Mouse (Mus musculus) cerebellum, postnatal 14 days (tissue): Measurements from ENCODE around the gene Phlpp1.

Source experiments
- DNase-seq, 2 experiments: peaks; one replicate each; pipeline ENCODE4 v3.0.0; 2021; ENCODE audit warnings: mixed read lengths in 2 of 2

Phlpp1 gene

GRCm38 (mm10) chr1:106171241-106172220 is at the start of gene Phlpp1:
Gene Phlpp1 (plus strand): TSS chr1:106171752.
- peak; percentile 100 for DNase-seq

GRCm38 (mm10) chr1:106126601-106127000 is 45.0 kb upstream of the Phlpp1 start:
- no peak for DNase-seq

DNA sequence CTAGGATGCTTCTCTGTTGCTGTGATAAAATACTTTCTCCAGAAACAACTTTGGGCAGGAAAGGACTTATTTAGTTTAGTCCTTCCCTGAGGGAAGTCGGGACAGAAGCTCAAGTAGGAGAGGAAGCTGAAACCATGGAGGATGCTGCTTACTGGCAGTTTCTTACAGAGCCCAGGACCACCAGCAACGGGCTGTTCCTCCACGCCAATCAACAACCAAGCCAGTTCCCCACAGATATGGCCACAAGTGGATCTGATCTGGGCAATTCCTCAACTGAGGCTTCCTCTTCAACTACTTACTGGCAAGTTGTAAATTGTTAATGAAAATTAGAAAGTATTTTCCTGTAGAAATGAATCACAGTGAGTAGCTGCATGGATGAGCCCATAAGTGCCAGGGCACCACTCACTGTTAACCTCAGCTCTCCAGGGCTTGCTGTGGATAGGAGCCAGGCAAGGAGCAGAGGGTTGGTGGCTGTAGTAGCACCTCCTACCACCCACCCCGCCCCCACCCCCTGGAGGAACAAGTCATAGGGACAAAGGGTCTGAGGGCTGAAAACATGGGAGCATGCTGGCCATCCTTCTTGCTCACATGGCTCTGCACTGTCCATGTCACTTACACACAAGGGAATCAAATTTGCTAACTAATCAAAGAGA is 39.7 kb upstream of the Phlpp1 start:
- no peak for DNase-seq

GRCm38 (mm10) chr1:106132350-106132700 is 39.2 kb upstream of the Phlpp1 start:
- DNase-seq, result no peak

- DNase-seq, result no peak
Observed at GRCm38 (mm10) chr1:106138691-106139090, 32.9 kb upstream of the Phlpp1 start.

- DNase-seq, result no peak
Observed at GRCm38 (mm10) chr1:106139137-106139536, 32.4 kb upstream of the Phlpp1 start.

DNA sequence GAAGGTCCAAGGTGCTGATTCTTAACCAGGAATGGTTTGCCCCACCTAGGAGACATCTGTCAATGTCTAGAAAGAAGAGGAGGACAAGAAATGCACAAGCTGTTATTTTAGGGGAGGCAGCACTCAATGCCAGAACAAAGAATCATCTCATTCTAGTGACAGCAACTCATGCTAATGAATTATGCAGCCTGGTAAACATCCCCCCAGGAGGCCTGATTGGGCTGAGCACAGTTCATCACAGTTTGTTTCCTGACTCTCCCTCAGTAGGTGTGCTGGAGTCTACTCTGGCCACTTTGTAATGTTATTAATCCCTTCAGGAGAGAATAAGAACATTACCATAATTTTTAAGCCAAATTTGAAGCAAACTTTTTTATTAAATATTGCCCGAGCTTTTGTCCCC is 29.5 kb upstream of the Phlpp1 start:
- DNase-seq, result no peak

DNA sequence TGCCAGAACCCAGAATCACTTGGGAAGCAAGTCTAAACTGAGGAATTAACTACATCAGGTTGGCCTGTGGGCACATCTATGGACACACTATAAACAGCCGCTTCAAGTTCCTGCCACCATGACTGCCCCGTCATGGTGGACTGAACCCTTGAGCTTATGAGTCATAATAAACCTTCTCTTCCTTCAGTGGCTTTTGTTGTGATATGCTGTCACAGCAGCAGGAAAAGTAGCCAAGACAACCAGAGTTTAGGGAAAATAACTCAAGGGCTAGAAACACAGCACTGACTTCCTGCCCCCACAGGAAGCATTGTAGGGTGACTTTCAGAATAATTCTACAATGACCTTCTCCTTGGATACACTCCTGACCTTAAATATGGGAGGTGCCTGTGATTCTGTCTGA is 27.0 kb upstream of the Phlpp1 start:
- no peak for DNase-seq

- no peak for DNase-seq
Observed at GRCm38 (mm10) chr1:106145055-106145454, 26.5 kb upstream of the Phlpp1 start.

DNA sequence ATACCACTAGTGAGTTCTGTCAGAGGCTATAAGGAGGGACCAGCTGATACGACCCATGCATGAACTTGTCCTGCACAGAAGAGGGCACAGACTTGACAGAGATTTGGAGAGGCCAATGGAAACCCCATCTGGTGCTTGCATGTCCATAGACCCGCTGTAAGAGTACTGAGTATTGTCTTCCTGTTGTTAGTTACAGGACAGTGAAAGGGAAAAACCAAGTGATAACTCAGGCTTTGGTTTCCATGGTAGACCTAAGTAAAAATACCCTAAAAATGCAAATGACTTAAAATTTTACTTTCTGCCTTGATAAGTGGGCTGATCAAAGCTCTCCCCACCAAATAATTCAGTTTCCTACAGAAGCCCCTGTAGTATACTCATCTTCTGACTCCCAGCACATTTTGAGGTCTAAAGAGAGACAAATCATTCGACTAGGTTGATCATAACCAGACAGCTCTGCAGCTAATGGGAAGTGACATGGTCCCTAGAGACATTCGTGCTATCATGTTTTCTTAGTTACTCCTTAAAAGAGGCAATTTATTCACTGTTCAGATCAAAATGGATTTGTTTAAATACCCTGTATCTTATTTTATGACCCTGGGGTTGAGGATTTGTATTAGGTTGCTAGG is 25.9 kb upstream of the Phlpp1 start:
- no peak for DNase-seq

DNA sequence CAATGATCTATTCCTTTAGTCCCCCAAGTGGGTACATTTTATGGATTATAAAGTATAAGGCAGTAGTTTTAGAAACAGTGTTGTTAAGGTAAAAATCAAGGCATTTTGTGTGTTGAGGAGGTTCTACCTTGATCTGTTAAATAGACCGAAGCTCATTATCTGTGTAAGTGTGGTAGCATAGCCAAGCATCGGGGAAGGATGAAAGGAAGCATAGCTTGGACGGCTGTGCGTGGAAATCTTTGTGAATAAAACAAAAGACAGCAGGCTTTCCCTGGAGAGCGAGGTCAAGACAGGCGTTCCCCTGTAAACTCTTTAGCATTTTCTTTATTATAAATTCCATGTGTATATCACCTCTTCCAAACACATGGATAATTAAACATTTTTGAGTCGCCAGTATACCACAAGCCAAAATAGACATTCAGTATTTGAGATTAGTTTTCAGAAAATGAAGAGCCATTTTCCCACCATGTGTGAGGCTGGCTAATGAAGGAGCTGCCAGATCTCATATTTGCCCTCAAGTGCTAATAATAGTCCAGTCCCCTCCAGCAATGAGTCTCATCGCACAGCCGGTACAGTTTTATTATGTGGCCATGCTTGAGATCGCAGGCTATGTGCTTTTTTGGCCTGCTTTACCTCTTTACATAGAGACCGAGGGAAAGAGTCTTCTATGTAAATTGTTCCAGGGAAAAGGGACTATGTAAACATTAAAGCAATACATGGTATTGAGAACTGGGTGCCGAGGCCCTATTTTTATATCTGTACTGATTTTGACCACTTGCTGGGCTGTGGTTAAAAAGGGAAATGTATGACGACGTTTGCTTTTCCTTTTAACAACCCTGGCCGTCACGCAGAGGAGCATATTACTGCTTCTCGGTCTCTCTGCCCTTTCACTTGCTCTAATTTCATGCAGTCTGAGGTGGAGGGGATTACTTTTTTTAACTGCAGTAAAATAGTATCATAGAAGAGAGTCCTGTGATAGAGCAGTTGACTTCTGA is 22.9 kb upstream of the Phlpp1 start:
- peak; percentile 38 to 48 for DNase-seq

DNA sequence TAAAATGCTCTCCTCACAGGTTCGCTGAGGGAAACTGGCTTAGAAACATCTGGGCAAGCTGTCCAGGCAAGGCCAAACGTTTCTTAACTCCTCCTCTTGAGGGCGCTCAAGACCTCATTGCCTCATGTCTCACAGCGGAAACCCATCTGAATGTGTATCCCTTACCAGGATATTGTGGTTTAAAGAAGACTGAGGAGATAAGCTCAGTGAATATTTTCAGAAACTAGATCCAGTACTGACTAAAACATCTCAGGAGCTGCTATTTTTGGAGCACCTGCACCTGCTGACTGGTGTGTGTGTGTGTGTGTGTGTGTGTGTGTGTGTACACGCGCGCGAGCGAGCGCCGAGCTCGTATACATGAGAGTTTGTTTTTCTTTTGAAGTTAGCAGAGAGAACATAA is 19.7 kb upstream of the Phlpp1 start:
- DNase-seq, result no peak

DNA sequence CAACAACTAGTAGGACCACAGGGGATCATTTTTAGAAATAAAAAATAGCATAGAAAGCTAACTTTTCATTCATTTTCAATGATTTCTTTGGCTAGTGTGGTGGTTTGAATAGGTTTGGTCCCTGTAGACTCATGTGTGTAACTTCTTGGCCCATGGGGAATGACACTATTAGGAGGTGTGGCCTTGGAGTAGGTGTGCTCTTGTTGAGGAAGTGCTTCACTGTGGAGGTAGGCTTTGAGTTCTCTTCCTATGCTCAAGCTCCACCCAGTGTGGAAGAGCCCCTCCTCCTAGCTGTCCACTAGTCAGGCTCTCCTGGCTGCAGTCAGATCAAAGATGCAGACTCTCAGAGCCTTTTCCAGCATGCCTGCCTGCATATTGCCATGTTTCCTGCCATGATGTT is 18.8 kb upstream of the Phlpp1 start:
- no peak for DNase-seq

DNA sequence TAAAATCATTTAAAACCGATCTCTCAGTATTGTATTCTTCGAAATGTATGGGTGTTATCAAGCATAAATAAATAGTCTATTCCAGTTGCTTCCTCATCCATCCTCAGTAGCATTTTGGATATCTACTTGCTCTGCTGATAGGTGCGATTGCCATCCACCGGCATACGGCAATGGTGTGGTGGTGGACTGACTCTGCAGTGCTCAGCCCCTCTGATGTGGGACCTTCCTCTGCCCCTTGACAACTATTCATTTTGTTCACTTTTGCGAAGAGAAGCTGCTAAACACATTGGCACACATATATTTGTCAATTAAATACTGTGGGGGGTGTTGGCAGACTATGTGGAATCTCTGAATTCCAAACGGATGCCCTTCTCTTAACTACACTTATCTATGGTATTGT is 17.0 kb upstream of the Phlpp1 start:
- DNase-seq, result no peak

DNA sequence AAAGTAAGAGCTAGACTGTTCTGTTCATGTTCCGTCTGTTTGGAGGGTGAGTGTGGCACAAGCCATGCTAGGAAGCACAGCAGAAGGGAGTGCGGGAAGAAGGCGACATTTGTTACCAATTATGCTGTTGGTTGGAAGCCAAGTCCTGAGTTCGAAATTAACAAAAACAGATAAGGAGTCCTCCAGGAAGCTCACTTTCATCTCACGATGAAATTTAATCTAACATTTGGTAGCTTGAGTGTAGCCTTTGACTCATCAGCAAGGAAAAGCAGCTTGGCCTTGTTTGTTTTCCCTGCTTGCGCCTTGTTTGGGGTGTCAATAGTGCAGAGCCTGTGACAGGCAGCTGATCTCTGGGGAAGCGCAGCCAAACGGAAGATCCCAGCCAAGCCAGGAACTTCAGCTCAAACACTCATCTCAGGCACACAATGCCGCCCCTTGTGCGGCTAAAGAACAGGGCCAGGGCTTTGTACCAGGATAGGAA is 16.4 kb upstream of the Phlpp1 start:
- peak in 1 of 2 experiments; percentile 23 for DNase-seq

- no peak for DNase-seq
Observed at GRCm38 (mm10) chr1:106155702-106156101, 15.8 kb upstream of the Phlpp1 start.

DNA sequence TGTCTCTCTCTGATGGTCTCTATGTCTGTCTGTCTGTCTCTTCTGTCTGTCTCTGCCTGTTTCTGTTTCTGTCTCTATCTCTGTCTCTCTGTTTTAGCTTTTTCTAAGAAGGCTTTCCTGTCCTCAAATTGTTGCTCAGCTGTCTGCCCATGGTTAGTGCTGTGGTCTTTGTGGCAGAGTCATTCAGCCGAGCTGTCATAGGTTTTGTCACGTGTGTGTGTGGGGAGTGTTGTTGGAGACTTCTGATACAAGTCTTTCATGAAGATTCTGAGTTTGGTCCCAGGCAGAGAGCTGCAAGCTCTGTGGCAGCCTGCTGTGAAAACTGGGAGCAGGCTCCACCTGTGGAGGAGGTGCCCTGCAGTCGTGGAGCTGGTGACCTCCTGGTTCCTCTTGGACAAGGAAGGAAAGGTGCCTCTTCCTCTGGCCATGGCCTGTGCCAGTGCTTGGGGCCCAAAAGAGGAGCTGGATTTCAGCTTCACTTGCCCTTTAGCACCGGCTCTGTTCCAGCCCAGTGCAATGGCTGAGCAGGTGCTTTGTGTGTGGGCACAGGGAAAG is 13.5 kb upstream of the Phlpp1 start:
- no peak for DNase-seq

- DNase-seq, result no peak
Observed at GRCm38 (mm10) chr1:106159667-106160066, 11.9 kb upstream of the Phlpp1 start.

DNA sequence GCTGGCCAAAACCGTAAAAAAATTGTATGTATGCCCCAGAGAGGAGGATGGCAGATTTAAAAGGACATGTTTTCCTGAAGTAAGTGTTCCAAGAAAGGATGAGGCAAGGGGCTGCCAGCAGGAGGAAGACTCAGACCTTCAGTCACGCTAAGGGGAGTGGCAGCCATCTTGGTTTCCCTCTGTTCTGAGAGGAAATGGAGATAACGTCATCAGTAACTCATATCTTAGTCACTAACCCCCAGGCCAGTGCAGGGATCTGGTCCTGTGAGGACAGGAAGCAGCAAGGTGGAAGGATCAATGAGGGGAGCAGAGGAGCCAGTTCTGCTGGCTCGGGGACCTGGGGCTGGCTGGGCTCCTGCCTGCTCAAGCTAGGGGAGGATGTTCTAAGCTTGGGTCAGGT is 10.6 kb upstream of the Phlpp1 start:
- no peak for DNase-seq

- no peak for DNase-seq
Observed at GRCm38 (mm10) chr1:106162581-106162980, 9.0 kb upstream of the Phlpp1 start.

- DNase-seq, result no peak
Observed at GRCm38 (mm10) chr1:106163401-106163800, 8.2 kb upstream of the Phlpp1 start.

- no peak for DNase-seq
Observed at GRCm38 (mm10) chr1:106164111-106164510, 7.4 kb upstream of the Phlpp1 start.
